Mouse (Mus musculus): ENCODE measurements around the gene Picalm.

DNA sequence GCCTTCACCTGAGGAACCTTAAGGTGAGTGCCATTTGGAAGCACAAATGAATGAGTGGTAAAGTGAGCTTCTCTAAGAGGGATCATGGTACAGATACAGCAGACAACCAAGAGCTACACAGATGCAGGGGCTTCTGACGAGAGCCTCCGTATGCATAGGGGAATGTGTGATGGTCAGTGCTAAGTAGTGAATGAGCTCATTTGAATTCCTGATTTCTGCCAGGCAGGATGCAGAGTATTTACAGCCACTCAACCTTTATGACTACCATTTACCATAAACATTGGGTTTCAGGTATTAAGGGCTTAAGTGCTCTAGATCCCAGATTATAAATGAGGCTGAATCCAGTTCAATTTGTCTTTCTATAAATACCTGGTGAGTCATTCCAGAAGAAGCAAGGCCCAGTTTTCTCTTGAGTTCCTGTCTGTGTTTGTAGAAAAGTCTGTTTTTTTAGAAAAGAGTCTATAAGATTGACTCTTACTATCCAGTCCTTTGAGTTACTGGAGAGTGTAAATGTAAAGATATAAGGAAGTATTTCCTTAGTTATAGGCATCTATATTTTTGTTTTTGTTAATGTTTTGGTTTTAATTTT, 72.0 kb downstream of the Picalm start:
- TF ChIP-seq POLR2A (IDR thresholded peaks at IDR 0.05; ENCODE audit: borderline replicate concordance, control insufficient read depth, low read depth, low read length) (no peak), CTCF (IDR thresholded peaks at IDR 0.05; ENCODE audit: control insufficient read depth, insufficient read depth, low read length) (no peak)

Measured in bone marrow, adult 2 months (tissue).